Mouse (Mus musculus): ENCODE data around the gene Ugt1a6b. TPM values are rescaled to one million over a fixed set of nuclear protein-coding genes. Genes with fewer than 3 reads are reported as not detected.

The Ugt1a6b gene
- polyA plus RNA-seq, 1 experiment from 2014 or later = 0.55 TPM

GRCm38 (mm10) chr1:88197443-88197842 is 94.4 kb downstream of the Ugt1a6b start:
- Histone ChIP-seq H3K36me3 (ENCODE audit: insufficient read depth, low read length) (no peaks in the 10 kb centered on the region), H3K27me3 (ENCODE audit: insufficient read depth, low read length) (no peaks in the 10 kb centered on the region), H3K4me2 (ENCODE audit: low read length) (no peak overlapping the region), H3K9me3 (replicated peaks; ENCODE audit: low read length) (no peaks in the 10 kb centered on the region), H3K4me3 (replicated peaks; ENCODE audit: low read depth, low read length) (no peak overlapping the region), H3K27ac (no peak overlapping the region), H3K4me1 (replicated peaks; ENCODE audit: insufficient read depth, low read length) (no peaks in the 10 kb centered on the region), H3K9ac (ENCODE audit: low read depth, low read length) (no peak overlapping the region)
- DNase-seq (ENCODE audit: low spot score) (no peak), ATAC-seq (replicated peaks; ENCODE audit: low FRiP score, low read depth) (no peak)
- no peak for TF ChIP-seq CTCF (IDR thresholded peaks at IDR 0.05; ENCODE audit: low read depth)
- WGBS = 51% methylated on average over 3 of the region's 3 CpGs

GRCm38 (mm10) chr1:88199996-88200395 is 96.9 kb downstream of the Ugt1a6b start:
- DNase-seq (ENCODE audit: low spot score) = no peak
- H3K27ac ChIP-seq = no peak overlapping the region

DNA sequence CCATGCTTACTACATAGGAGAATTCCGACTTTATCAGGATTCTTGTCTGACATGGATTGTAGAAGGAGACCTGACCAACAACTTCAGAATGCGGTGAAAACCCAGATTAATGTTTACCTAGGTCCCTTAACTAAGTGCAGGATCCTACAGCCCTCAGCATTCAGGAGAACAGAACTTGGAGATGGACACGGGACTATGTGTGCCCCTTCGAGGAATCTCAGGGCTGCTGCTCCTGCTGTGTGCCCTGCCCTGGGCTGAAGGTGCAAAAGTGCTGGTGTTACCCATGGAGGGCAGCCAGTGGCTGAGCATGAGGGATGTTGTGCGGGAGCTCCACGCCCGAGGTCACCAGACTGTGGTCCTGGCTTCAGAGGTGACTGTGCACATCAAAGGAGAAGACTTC is 97.4 kb downstream of the Ugt1a6b start, which contains the start of gene Ugt1a2:
TSS of gene Ugt1a2 (plus strand) at position 146 of the 400 bp plus-strand sequence.
- DNase-seq (ENCODE audit: low spot score) (peak; percentile 37), ATAC-seq (replicated peaks; ENCODE audit: low FRiP score, low read depth) (no peak; the same call in 1 of the 2 replicates)
- no peak within 1 kb of the TSS for H3K9ac ChIP-seq (ENCODE audit: low read depth, low read length)
- H3K27ac ChIP-seq = peak within 1 kb of the TSS; percentile 52; the same call in 1 of the 2 replicates
- peaks cover 4% of the 10 kb centered on the region; the same call in 1 of the 2 replicates for H3K4me1 ChIP-seq (replicated peaks; ENCODE audit: insufficient read depth, low read length)
- H3K27me3 ChIP-seq (ENCODE audit: insufficient read depth, low read length) = no peaks in the 10 kb centered on the region
- no peaks in the 10 kb centered on the region for H3K9me3 ChIP-seq (replicated peaks; ENCODE audit: low read length)
- H3K4me2 ChIP-seq (ENCODE audit: low read length) = 0 out of 2 replicates have a peak within 1 kb of the TSS, but pooled peaks have one; percentile 5
- H3K4me3 ChIP-seq (replicated peaks; ENCODE audit: low read depth, low read length) = no peak within 1 kb of the TSS
- 58% methylated on average over 7 of the region's 7 CpGs for WGBS
- H3K36me3 ChIP-seq (ENCODE audit: insufficient read depth, low read length) = no peaks in the 10 kb centered on the region
- TF ChIP-seq CTCF (IDR thresholded peaks at IDR 0.05; ENCODE audit: low read depth) = no peak

More at GRCm38 (mm10) chr1:88199996-88200395, 96.9 kb downstream of the Ugt1a6b start:
- no peaks in the 10 kb centered on the region for H3K36me3 ChIP-seq (ENCODE audit: insufficient read depth, low read length)
- H3K4me1 ChIP-seq (replicated peaks; ENCODE audit: insufficient read depth, low read length) = no peaks in the 10 kb centered on the region; the same call in 1 of the 2 replicates
- ATAC-seq (replicated peaks; ENCODE audit: low FRiP score, low read depth) = no peak; the same call in 1 of the 2 replicates
- 65% methylated on average over 2 of the region's 2 CpGs for WGBS
- H3K9me3 ChIP-seq (replicated peaks; ENCODE audit: low read length) = no peaks in the 10 kb centered on the region
- H3K9ac ChIP-seq (ENCODE audit: low read depth, low read length) = no peak overlapping the region
- no peaks in the 10 kb centered on the region for H3K27me3 ChIP-seq (ENCODE audit: insufficient read depth, low read length)
- no peak for TF ChIP-seq CTCF (IDR thresholded peaks at IDR 0.05; ENCODE audit: low read depth)
- H3K4me2 ChIP-seq (ENCODE audit: low read length) = no peak overlapping the region
- no peak overlapping the region for H3K4me3 ChIP-seq (replicated peaks; ENCODE audit: low read depth, low read length)

GRCm38 (mm10) chr1:88205294-88205922 is 102.4 kb downstream of the Ugt1a6b start, which contains the start of gene Dnajb3:
TSS of gene Dnajb3 (minus strand) at chr1:88205782.
- 9% methylated on average over 62 of the region's 62 CpGs for WGBS
- H3K4me3 ChIP-seq (replicated peaks; ENCODE audit: low read depth, low read length) = peak within 1 kb of the TSS; percentile 31
- H3K4me1 ChIP-seq (replicated peaks; ENCODE audit: insufficient read depth, low read length) = peaks cover 4% of the 10 kb centered on the region; the same call in 1 of the 2 replicates
- DNase-seq (ENCODE audit: low spot score) (peak; percentile 78), ATAC-seq (replicated peaks; ENCODE audit: low FRiP score, low read depth) (peak; percentile 91)
- peak within 1 kb of the TSS; percentile 65 for H3K4me2 ChIP-seq (ENCODE audit: low read length)
- no peak for TF ChIP-seq CTCF (IDR thresholded peaks at IDR 0.05; ENCODE audit: low read depth)
- peak within 1 kb of the TSS; percentile 60 for H3K9ac ChIP-seq (ENCODE audit: low read depth, low read length)
- no peak within 1 kb of the TSS for H3K27ac ChIP-seq
- H3K27me3 ChIP-seq (ENCODE audit: insufficient read depth, low read length) = no peaks in the 10 kb centered on the region
- H3K9me3 ChIP-seq (replicated peaks; ENCODE audit: low read length) = no peaks in the 10 kb centered on the region
- H3K36me3 ChIP-seq (ENCODE audit: insufficient read depth, low read length) = no peaks in the 10 kb centered on the region

- no peaks in the 10 kb centered on the region for H3K36me3 ChIP-seq (ENCODE audit: insufficient read depth, low read length)
- no peak overlapping the region for H3K4me3 ChIP-seq (replicated peaks; ENCODE audit: low read depth, low read length)
- ATAC-seq (replicated peaks; ENCODE audit: low FRiP score, low read depth) (no peak), DNase-seq (ENCODE audit: low spot score) (no peak)
- H3K4me1 ChIP-seq (replicated peaks; ENCODE audit: insufficient read depth, low read length) = peaks cover 4% of the 10 kb centered on the region; the same call in 1 of the 2 replicates
- peaks cover 7% of the 10 kb centered on the region; the same call in 1 of the 2 replicates for H3K9me3 ChIP-seq (replicated peaks; ENCODE audit: low read length)
- 86% methylated on average over 2 of the region's 2 CpGs for WGBS
- no peak overlapping the region for H3K27ac ChIP-seq
- H3K9ac ChIP-seq (ENCODE audit: low read depth, low read length) = no peak overlapping the region
- no peak overlapping the region for H3K4me2 ChIP-seq (ENCODE audit: low read length)
- H3K27me3 ChIP-seq (ENCODE audit: insufficient read depth, low read length) = no peaks in the 10 kb centered on the region
- TF ChIP-seq CTCF (IDR thresholded peaks at IDR 0.05; ENCODE audit: low read depth) = no peak
These were observed 103.9 kb downstream of the Ugt1a6b start for GRCm38 (mm10) chr1:88206843-88207479.

GRCm38 (mm10) chr1:88211812-88212211 is 108.8 kb downstream of the Ugt1a6b start, which contains the start of gene Ugt1a1:
TSS of gene Ugt1a1 (plus strand) at chr1:88211959.
- no peak within 1 kb of the TSS for H3K4me2 ChIP-seq (ENCODE audit: low read length)
- DNase-seq (ENCODE audit: low spot score) (peak; percentile 41), ATAC-seq (replicated peaks; ENCODE audit: low FRiP score, low read depth) (peak; percentile 6; the same call in 1 of the 2 replicates)
- H3K27ac ChIP-seq = no peak within 1 kb of the TSS
- no peak within 1 kb of the TSS for H3K9ac ChIP-seq (ENCODE audit: low read depth, low read length)
- 69% methylated on average over 8 of the region's 8 CpGs for WGBS
- H3K4me3 ChIP-seq (replicated peaks; ENCODE audit: low read depth, low read length) = no peak within 1 kb of the TSS
- peaks cover 47% of the 10 kb centered on the region for H3K9me3 ChIP-seq (replicated peaks; ENCODE audit: low read length)
- no peaks in the 10 kb centered on the region for H3K4me1 ChIP-seq (replicated peaks; ENCODE audit: insufficient read depth, low read length)
- H3K27me3 ChIP-seq (ENCODE audit: insufficient read depth, low read length) = no peaks in the 10 kb centered on the region
- no peaks in the 10 kb centered on the region for H3K36me3 ChIP-seq (ENCODE audit: insufficient read depth, low read length)
- no peak for TF ChIP-seq CTCF (IDR thresholded peaks at IDR 0.05; ENCODE audit: low read depth)
